Mouse (Mus musculus) neural tube, embryonic 11.5 days (tissue): Measurements from ENCODE around the gene Gm12216. TPM values are rescaled to one million over a fixed set of nuclear protein-coding genes. Genes with fewer than 3 reads are reported as not detected.

Experiments used
- ATAC-seq: fragments of 200-750 bp; cut with Nextera tagmentation; 2 replicates; pipeline ENCODE4 v1.8.0; 2017; ENCODE audit warnings: moderate number of reproducible peaks, mild to moderate bottlenecking, moderate TSS enrichment, moderate library complexity; ENCODE audit not compliant: insufficient read depth, low FRiP score, low TSS enrichment
- DNase-seq: peaks from one replicate; pipeline ENCODE4 v3.0.0-alpha.2; 2015; ENCODE audit warnings: low spot score
- H3K27ac ChIP-seq: fragments of 300-500 bp; sonication (generic); 2 replicates; pipeline ENCODE4 v1.5.1; 2014; ENCODE audit warnings: low read depth, mild to moderate bottlenecking, low read length
- H3K27me3 ChIP-seq: fragments of 300-500 bp; sonication (generic); 2 replicates; pipeline ENCODE4 v1.6.1; 2014; ENCODE audit warnings: mild to moderate bottlenecking, low read length, mixed read lengths; ENCODE audit not compliant: control insufficient read depth, insufficient read depth
- H3K36me3 ChIP-seq: fragments of 300-500 bp; sonication (generic); 2 replicates; pipeline ENCODE4 v1.6.1; 2014; ENCODE audit warnings: mild to moderate bottlenecking, low read length, moderate library complexity, mixed read lengths; ENCODE audit not compliant: control insufficient read depth, insufficient read depth
- H3K4me1 ChIP-seq: fragments of 300-500 bp; sonication (generic); 2 replicates; pipeline ENCODE4 v1.6.1; 2014; ENCODE audit warnings: low read length, mixed read lengths; ENCODE audit not compliant: control insufficient read depth, insufficient read depth
- H3K4me2 ChIP-seq: fragments of 300-500 bp; sonication (generic); 2 replicates; pipeline ENCODE4 v1.6.1; 2014; ENCODE audit warnings: low read depth, mild to moderate bottlenecking, moderate library complexity
- H3K4me3 ChIP-seq: fragments of 300-500 bp; sonication (generic); 2 replicates; pipeline ENCODE4 v1.5.1; 2014; ENCODE audit warnings: low read depth, low read length
- H3K9ac ChIP-seq: fragments of 300-500 bp; sonication (generic); 2 replicates; pipeline ENCODE4 v1.6.1; 2014; ENCODE audit warnings: mild to moderate bottlenecking, low read length
- H3K9me3 ChIP-seq: fragments of 300-500 bp; sonication (generic); 2 replicates; pipeline ENCODE4 v1.6.1; 2016; ENCODE audit warnings: low read length; ENCODE audit not compliant: control insufficient read depth
- WGBS: fragments of 180-500 bp; shearing (Covaris S2); extraction: QIAGEN DNeasy Blood & Tissue Kit; methylation state at CpG from one replicate; pipeline ENCODE4 v1.1.7; 2014; 5-methylcytosine and 5-hydroxymethylcytosine counted together
- polyA plus RNA-seq: library from polyadenylated mRNA; unstranded; fragments of >200 nt; fragmentation: Nextera tagmentation; extraction: Ambion mirVana; gene quantifications from 2 replicates; pipeline ENCODE4 v1.2.1, GENCODE M21; 2014

Gm12216 gene
- polyA plus RNA-seq, 1 experiment from 2014 or later, result not detected

- H3K4me2 ChIP-seq, result no peak overlapping the region
- H3K27me3 ChIP-seq, result no peaks in the 10 kb centered on the region
- H3K4me3 ChIP-seq, result no peak overlapping the region
- ATAC-seq (no peak), DNase-seq (no peak)
- H3K9me3 ChIP-seq, result no peaks in the 10 kb centered on the region
- no peak overlapping the region for H3K27ac ChIP-seq
- H3K36me3 ChIP-seq, result no peaks in the 10 kb centered on the region
- 71% methylated on average over 5 of the region's 5 CpGs for WGBS
- no peak overlapping the region for H3K9ac ChIP-seq
- H3K4me1 ChIP-seq, result no peaks in the 10 kb centered on the region
Observed at GRCm38 (mm10) chr11:53810156-53810555, 48.9 kb downstream of the Gm12216 start.

GRCm38 (mm10) chr11:53809354-53809753 lies 49.7 kb downstream of the Gm12216 start:
- no peak for DNase-seq
- Histone ChIP-seq H3K4me3 (no peak overlapping the region), H3K4me2 (no peak overlapping the region), H3K36me3 (no peaks in the 10 kb centered on the region), H3K27ac (no peak overlapping the region), H3K27me3 (no peaks in the 10 kb centered on the region), H3K9ac (no peak overlapping the region), H3K9me3 (no peaks in the 10 kb centered on the region), H3K4me1 (no peaks in the 10 kb centered on the region)
- no peak for ATAC-seq
- 47% methylated on average over 5 of the region's 5 CpGs for WGBS

GRCm38 (mm10) chr11:53805786-53806185 lies 53.3 kb downstream of the Gm12216 start:
- no peak for DNase-seq
- Histone ChIP-seq H3K27ac (no peak overlapping the region), H3K4me3 (no peak overlapping the region), H3K4me2 (no peak overlapping the region), H3K9ac (no peak overlapping the region), H3K9me3 (no peaks in the 10 kb centered on the region), H3K4me1 (no peaks in the 10 kb centered on the region), H3K27me3 (no peaks in the 10 kb centered on the region), H3K36me3 (no peaks in the 10 kb centered on the region)
- 79% methylated on average over 9 of the region's 9 CpGs for WGBS
- no peak for ATAC-seq

DNA sequence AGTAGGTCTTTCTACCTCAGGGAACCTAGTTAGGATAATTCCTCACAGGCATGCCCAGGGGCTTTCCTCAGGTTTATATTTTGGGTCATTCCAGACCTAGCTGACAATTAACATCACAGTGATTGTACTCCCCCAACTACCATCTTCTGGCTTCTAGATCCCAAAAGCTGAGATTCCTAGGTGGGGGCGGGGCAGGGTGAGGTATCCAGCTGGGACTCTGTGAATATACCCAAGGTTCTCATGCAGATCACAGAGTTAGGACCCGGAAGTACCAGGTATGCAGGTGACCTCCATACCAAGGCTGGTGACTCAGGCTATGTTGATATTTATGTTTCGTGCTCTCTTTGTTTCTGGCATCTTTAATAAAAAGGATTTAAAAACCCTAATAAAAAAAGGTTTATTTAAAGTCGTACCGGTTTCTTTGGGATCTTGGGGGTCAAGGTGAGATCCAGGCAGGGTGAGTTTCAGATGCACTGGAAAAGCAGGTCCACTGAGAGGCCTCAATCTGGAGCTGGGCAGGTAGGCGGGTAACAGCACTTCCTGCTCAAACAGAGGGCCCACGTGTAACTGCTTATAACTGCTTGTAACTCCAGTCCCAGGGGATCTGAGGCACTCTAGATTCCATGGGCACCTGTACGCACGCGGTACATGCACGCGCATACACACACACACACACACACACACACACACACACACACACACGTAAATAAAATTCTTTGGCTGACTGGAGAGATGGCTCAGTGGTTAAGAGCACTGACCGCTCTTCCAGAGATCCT lies 54.3 kb downstream of the Gm12216 start:
- Histone ChIP-seq H3K9me3 (no peaks in the 10 kb centered on the region), H3K4me2 (no peak overlapping the region), H3K27me3 (no peaks in the 10 kb centered on the region), H3K4me3 (no peak overlapping the region), H3K27ac (no peak overlapping the region), H3K9ac (no peak overlapping the region), H3K36me3 (no peaks in the 10 kb centered on the region), H3K4me1 (no peaks in the 10 kb centered on the region)
- 84% methylated on average over 14 of the region's 14 CpGs for WGBS
- DNase-seq, result no peak
- no peak for ATAC-seq

- Histone ChIP-seq H3K9me3 (no peaks in the 10 kb centered on the region), H3K27ac (no peak overlapping the region), H3K4me3 (no peak overlapping the region), H3K27me3 (no peaks in the 10 kb centered on the region), H3K4me2 (no peak overlapping the region), H3K9ac (no peak overlapping the region), H3K36me3 (no peaks in the 10 kb centered on the region), H3K4me1 (no peaks in the 10 kb centered on the region)
- DNase-seq (no peak), ATAC-seq (no peak)
- 90% methylated on average over 6 of the region's 6 CpGs for WGBS
Observed at GRCm38 (mm10) chr11:53803494-53803893, 55.6 kb downstream of the Gm12216 start.

DNA sequence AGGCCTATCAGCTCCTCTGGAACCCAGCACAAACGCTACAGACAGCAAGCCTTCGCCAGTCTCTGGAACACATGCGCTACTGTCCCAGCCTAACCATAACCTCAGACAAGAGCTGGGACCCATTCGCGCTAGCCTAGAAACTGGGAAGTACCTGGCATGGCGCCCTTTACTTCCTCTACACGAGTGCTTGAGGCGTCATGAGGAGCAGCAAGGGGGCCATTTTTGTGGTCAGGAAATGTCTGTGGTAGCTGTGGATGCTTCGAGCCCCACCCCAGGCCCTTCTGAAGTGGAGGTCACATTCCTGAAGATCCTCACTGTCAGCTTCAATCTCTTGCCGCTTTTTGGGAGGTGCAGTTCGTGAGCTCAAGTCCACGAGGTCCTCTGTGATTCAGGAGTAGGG lies 56.0 kb downstream of the Gm12216 start:
- Histone ChIP-seq H3K4me3 (no peak overlapping the region), H3K27me3 (no peaks in the 10 kb centered on the region), H3K27ac (no peak overlapping the region), H3K36me3 (no peaks in the 10 kb centered on the region), H3K9me3 (no peaks in the 10 kb centered on the region), H3K9ac (no peak overlapping the region), H3K4me2 (no peak overlapping the region), H3K4me1 (no peaks in the 10 kb centered on the region)
- 86% methylated on average over 12 of the region's 12 CpGs for WGBS
- DNase-seq, result no peak
- ATAC-seq, result no peak

DNA sequence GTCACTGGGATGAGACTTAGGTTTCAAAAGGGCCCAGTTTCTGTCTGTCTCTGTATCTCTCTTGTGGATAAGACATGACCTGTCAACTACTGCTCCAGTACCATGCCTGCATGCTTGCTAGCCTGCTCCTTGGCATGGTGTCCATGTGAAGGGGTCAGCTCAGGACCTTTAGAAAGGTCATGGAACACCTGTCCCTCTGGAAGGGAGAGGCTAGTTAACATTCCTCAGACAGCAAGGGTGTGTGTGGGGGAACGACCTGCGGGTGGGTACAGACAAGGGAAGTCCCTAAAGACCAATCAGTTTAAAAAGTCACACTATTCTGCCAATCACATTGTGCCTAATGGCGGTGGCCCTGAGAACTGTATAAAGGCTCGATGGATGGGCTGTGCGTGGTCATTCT lies 58.1 kb downstream of the Gm12216 start:
- DNase-seq, result no peak
- H3K9me3 ChIP-seq, result no peaks in the 10 kb centered on the region
- H3K36me3 ChIP-seq, result no peaks in the 10 kb centered on the region
- H3K4me1 ChIP-seq, result peaks cover 3% of the 10 kb centered on the region; the same call in 1 of the 2 replicates
- H3K4me2 ChIP-seq, result no peak overlapping the region
- no peaks in the 10 kb centered on the region for H3K27me3 ChIP-seq
- no peak overlapping the region for H3K27ac ChIP-seq
- no peak overlapping the region for H3K9ac ChIP-seq
- H3K4me3 ChIP-seq, result no peak overlapping the region
- no peak for ATAC-seq
- WGBS, result 85% methylated on average over 5 of the region's 5 CpGs

GRCm38 (mm10) chr11:53800036-53800435 lies 59.0 kb downstream of the Gm12216 start:
- 47% methylated on average over 4 of the region's 4 CpGs for WGBS
- Histone ChIP-seq H3K9me3 (no peaks in the 10 kb centered on the region), H3K9ac (no peak overlapping the region), H3K4me1 (peaks cover 3% of the 10 kb centered on the region; the same call in 1 of the 2 replicates), H3K36me3 (no peaks in the 10 kb centered on the region), H3K27ac (no peak overlapping the region), H3K4me3 (no peak overlapping the region), H3K27me3 (no peaks in the 10 kb centered on the region), H3K4me2 (no peak overlapping the region)
- ATAC-seq (no peak), DNase-seq (no peak)

DNA sequence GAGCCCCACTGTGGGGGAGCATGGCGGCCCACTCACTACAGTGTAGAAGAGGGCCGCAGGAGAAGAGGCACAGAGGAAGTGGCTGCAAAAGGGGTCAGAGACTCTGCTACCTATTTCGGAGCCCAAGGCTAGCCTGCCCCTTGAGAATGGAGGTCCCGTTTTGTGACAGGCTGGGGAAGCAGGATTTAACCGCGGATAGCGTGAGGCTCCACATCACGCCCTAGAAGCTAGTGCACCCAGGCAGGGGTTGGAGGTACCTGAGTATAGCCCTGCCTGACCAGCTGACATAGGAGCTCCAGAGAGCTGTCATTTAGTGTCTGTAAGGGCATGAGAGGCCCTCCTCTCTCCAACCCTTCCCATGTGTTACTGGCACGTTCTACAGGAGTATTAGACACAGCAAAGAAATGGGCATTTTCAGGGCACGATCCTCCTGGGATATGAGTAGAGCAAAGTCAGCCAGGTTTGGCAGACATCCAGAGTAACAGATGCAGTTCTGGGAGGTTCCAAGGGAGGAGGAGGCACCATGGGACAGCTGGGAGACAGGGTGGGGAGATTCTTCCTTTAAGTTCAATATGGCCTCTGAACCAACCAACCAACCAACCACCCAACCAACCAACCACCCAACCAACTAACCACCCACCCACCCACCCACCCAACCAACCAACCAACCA lies 60.9 kb downstream of the Gm12216 start:
- WGBS, result 96% methylated on average over 10 of the region's 10 CpGs
- H3K4me3 ChIP-seq, result no peak overlapping the region
- no peak overlapping the region for H3K9ac ChIP-seq
- H3K36me3 ChIP-seq, result no peaks in the 10 kb centered on the region
- no peak overlapping the region for H3K27ac ChIP-seq
- H3K9me3 ChIP-seq, result no peaks in the 10 kb centered on the region
- no peak for DNase-seq
- no peaks in the 10 kb centered on the region for H3K27me3 ChIP-seq
- H3K4me2 ChIP-seq, result no peak overlapping the region
- peaks cover 3% of the 10 kb centered on the region; the same call in 1 of the 2 replicates for H3K4me1 ChIP-seq
- ATAC-seq, result no peak
